Mouse (Mus musculus): ENCODE results near the gene Cyp2ab1. TPM values are rescaled to one million over a fixed set of nuclear protein-coding genes. Genes with fewer than 3 reads are reported as not detected.

Gene Cyp2ab1
- polyA plus RNA-seq, 1 experiment from 2014 or later = not detected

- no peaks in the 10 kb centered on the region for H3K27me3 ChIP-seq (ENCODE audit: control insufficient read depth, insufficient read depth, low read length)
- ATAC-seq (ENCODE audit: insufficient read depth, low FRiP score, low TSS enrichment) (no peak), DNase-seq (ENCODE audit: low spot score) (no peak)
These were observed 20.3 kb upstream of the Cyp2ab1 start for GRCm38 (mm10) chr16:20345464-20345863.

GRCm38 (mm10) chr16:20338616-20339015 lies 13.4 kb upstream of the Cyp2ab1 start:
- ATAC-seq (ENCODE audit: insufficient read depth, low FRiP score, low TSS enrichment) (no peak), DNase-seq (ENCODE audit: low spot score) (no peak)
- no peaks in the 10 kb centered on the region for H3K9me3 ChIP-seq (ENCODE audit: control insufficient read depth, low read length)
- no peak overlapping the region for H3K9ac ChIP-seq (ENCODE audit: low read length)
- no peaks in the 10 kb centered on the region for H3K4me1 ChIP-seq (ENCODE audit: control insufficient read depth, insufficient read depth, low read length)
- no peak overlapping the region for H3K4me3 ChIP-seq (ENCODE audit: low read depth, low read length)
- H3K27ac ChIP-seq (ENCODE audit: low read depth, low read length) = no peak overlapping the region
- H3K4me2 ChIP-seq (ENCODE audit: low read depth) = no peak overlapping the region
- H3K36me3 ChIP-seq (ENCODE audit: control insufficient read depth, insufficient read depth, low read length) = peaks cover 2% of the 10 kb centered on the region; the same call in 1 of the 2 replicates
- no peaks in the 10 kb centered on the region for H3K27me3 ChIP-seq (ENCODE audit: control insufficient read depth, insufficient read depth, low read length)
- 98% methylated on average over 3 of the region's 3 CpGs for WGBS

More at GRCm38 (mm10) chr16:20345464-20345863, 20.3 kb upstream of the Cyp2ab1 start:
- H3K9ac ChIP-seq (ENCODE audit: low read length) = no peak overlapping the region
- H3K36me3 ChIP-seq (ENCODE audit: control insufficient read depth, insufficient read depth, low read length) = peaks cover 2% of the 10 kb centered on the region
- H3K4me3 ChIP-seq (ENCODE audit: low read depth, low read length) = no peak overlapping the region
- no peak overlapping the region for H3K4me2 ChIP-seq (ENCODE audit: low read depth)
- no peaks in the 10 kb centered on the region for H3K9me3 ChIP-seq (ENCODE audit: control insufficient read depth, low read length)
- 92% methylated on average over 1 of the region's 1 CpGs for WGBS
- no peak overlapping the region for H3K27ac ChIP-seq (ENCODE audit: low read depth, low read length)
- no peaks in the 10 kb centered on the region for H3K4me1 ChIP-seq (ENCODE audit: control insufficient read depth, insufficient read depth, low read length)

GRCm38 (mm10) chr16:20334918-20335317 lies 9.7 kb upstream of the Cyp2ab1 start:
- Histone ChIP-seq H3K4me1 (ENCODE audit: control insufficient read depth, insufficient read depth, low read length) (no peaks in the 10 kb centered on the region), H3K27ac (ENCODE audit: low read depth, low read length) (no peak overlapping the region), H3K4me3 (ENCODE audit: low read depth, low read length) (no peak overlapping the region), H3K9me3 (ENCODE audit: control insufficient read depth, low read length) (no peaks in the 10 kb centered on the region), H3K36me3 (ENCODE audit: control insufficient read depth, insufficient read depth, low read length) (peaks cover 4% of the 10 kb centered on the region), H3K9ac (ENCODE audit: low read length) (no peak overlapping the region), H3K27me3 (ENCODE audit: control insufficient read depth, insufficient read depth, low read length) (no peaks in the 10 kb centered on the region), H3K4me2 (ENCODE audit: low read depth) (no peak overlapping the region)
- 93% methylated on average over 8 of the region's 8 CpGs for WGBS
- DNase-seq (ENCODE audit: low spot score) (no peak), ATAC-seq (ENCODE audit: insufficient read depth, low FRiP score, low TSS enrichment) (no peak)

- Histone ChIP-seq H3K36me3 (ENCODE audit: control insufficient read depth, insufficient read depth, low read length) (peaks cover 2% of the 10 kb centered on the region; the same call in 1 of the 2 replicates), H3K9ac (ENCODE audit: low read length) (no peak overlapping the region), H3K4me1 (ENCODE audit: control insufficient read depth, insufficient read depth, low read length) (no peaks in the 10 kb centered on the region), H3K9me3 (ENCODE audit: control insufficient read depth, low read length) (no peaks in the 10 kb centered on the region), H3K27ac (ENCODE audit: low read depth, low read length) (no peak overlapping the region), H3K27me3 (ENCODE audit: control insufficient read depth, insufficient read depth, low read length) (no peaks in the 10 kb centered on the region), H3K4me3 (ENCODE audit: low read depth, low read length) (no peak overlapping the region), H3K4me2 (ENCODE audit: low read depth) (no peak overlapping the region)
- no peak for DNase-seq (ENCODE audit: low spot score)
- WGBS = 87% methylated on average over 5 of the region's 5 CpGs
- ATAC-seq (ENCODE audit: insufficient read depth, low FRiP score, low TSS enrichment) = no peak
These were observed 3.1 kb upstream of the Cyp2ab1 start for GRCm38 (mm10) chr16:20328306-20328705.

GRCm38 (mm10) chr16:20323907-20324306 lies 1.3 kb downstream of the Cyp2ab1 start:
- Histone ChIP-seq H3K27me3 (ENCODE audit: control insufficient read depth, insufficient read depth, low read length) (no peaks in the 10 kb centered on the region), H3K36me3 (ENCODE audit: control insufficient read depth, insufficient read depth, low read length) (no peaks in the 10 kb centered on the region), H3K27ac (ENCODE audit: low read depth, low read length) (no peak overlapping the region), H3K4me3 (ENCODE audit: low read depth, low read length) (no peak overlapping the region), H3K9ac (ENCODE audit: low read length) (no peak overlapping the region), H3K4me1 (ENCODE audit: control insufficient read depth, insufficient read depth, low read length) (no peaks in the 10 kb centered on the region), H3K9me3 (ENCODE audit: control insufficient read depth, low read length) (no peaks in the 10 kb centered on the region), H3K4me2 (ENCODE audit: low read depth) (no peak overlapping the region)
- ATAC-seq (ENCODE audit: insufficient read depth, low FRiP score, low TSS enrichment) (no peak), DNase-seq (ENCODE audit: low spot score) (no peak)
- 81% methylated on average over 5 of the region's 5 CpGs for WGBS

- ATAC-seq (ENCODE audit: insufficient read depth, low FRiP score, low TSS enrichment) (no peak), DNase-seq (ENCODE audit: low spot score) (no peak)
- Histone ChIP-seq H3K27ac (ENCODE audit: low read depth, low read length) (no peak overlapping the region), H3K4me3 (ENCODE audit: low read depth, low read length) (no peak overlapping the region), H3K27me3 (ENCODE audit: control insufficient read depth, insufficient read depth, low read length) (no peaks in the 10 kb centered on the region), H3K4me1 (ENCODE audit: control insufficient read depth, insufficient read depth, low read length) (no peaks in the 10 kb centered on the region), H3K9me3 (ENCODE audit: control insufficient read depth, low read length) (no peaks in the 10 kb centered on the region), H3K4me2 (ENCODE audit: low read depth) (no peak overlapping the region), H3K9ac (ENCODE audit: low read length) (no peak overlapping the region), H3K36me3 (ENCODE audit: control insufficient read depth, insufficient read depth, low read length) (no peaks in the 10 kb centered on the region)
- WGBS = 91% methylated on average over 4 of the region's 4 CpGs
These were observed 2.9 kb downstream of the Cyp2ab1 start for GRCm38 (mm10) chr16:20322274-20322673.

GRCm38 (mm10) chr16:20316770-20317169 lies 8.4 kb downstream of the Cyp2ab1 start:
- DNase-seq (ENCODE audit: low spot score) (no peak), ATAC-seq (ENCODE audit: insufficient read depth, low FRiP score, low TSS enrichment) (no peak)
- no peak overlapping the region for H3K4me2 ChIP-seq (ENCODE audit: low read depth)
- no peak overlapping the region for H3K27ac ChIP-seq (ENCODE audit: low read depth, low read length)
- no peak overlapping the region for H3K9ac ChIP-seq (ENCODE audit: low read length)
- WGBS = 80% methylated on average over 6 of the region's 6 CpGs
- H3K9me3 ChIP-seq (ENCODE audit: control insufficient read depth, low read length) = no peaks in the 10 kb centered on the region
- H3K4me1 ChIP-seq (ENCODE audit: control insufficient read depth, insufficient read depth, low read length) = no peaks in the 10 kb centered on the region
- no peak overlapping the region for H3K4me3 ChIP-seq (ENCODE audit: low read depth, low read length)
- H3K36me3 ChIP-seq (ENCODE audit: control insufficient read depth, insufficient read depth, low read length) = no peaks in the 10 kb centered on the region
- no peaks in the 10 kb centered on the region for H3K27me3 ChIP-seq (ENCODE audit: control insufficient read depth, insufficient read depth, low read length)

- ATAC-seq (ENCODE audit: insufficient read depth, low FRiP score, low TSS enrichment) (no peak), DNase-seq (ENCODE audit: low spot score) (no peak)
- no peak overlapping the region for H3K4me3 ChIP-seq (ENCODE audit: low read depth, low read length)
- WGBS = 89% methylated on average over 4 of the region's 4 CpGs
- H3K9ac ChIP-seq (ENCODE audit: low read length) = no peak overlapping the region
- H3K36me3 ChIP-seq (ENCODE audit: control insufficient read depth, insufficient read depth, low read length) = no peaks in the 10 kb centered on the region
- no peaks in the 10 kb centered on the region for H3K27me3 ChIP-seq (ENCODE audit: control insufficient read depth, insufficient read depth, low read length)
- H3K27ac ChIP-seq (ENCODE audit: low read depth, low read length) = no peak overlapping the region
- H3K4me1 ChIP-seq (ENCODE audit: control insufficient read depth, insufficient read depth, low read length) = no peaks in the 10 kb centered on the region
- H3K4me2 ChIP-seq (ENCODE audit: low read depth) = no peak overlapping the region
- H3K9me3 ChIP-seq (ENCODE audit: control insufficient read depth, low read length) = no peaks in the 10 kb centered on the region
These were observed 9.9 kb downstream of the Cyp2ab1 start for GRCm38 (mm10) chr16:20315266-20315665.

- Histone ChIP-seq H3K9me3 (ENCODE audit: control insufficient read depth, low read length) (no peaks in the 10 kb centered on the region), H3K27ac (ENCODE audit: low read depth, low read length) (no peak overlapping the region), H3K36me3 (ENCODE audit: control insufficient read depth, insufficient read depth, low read length) (no peaks in the 10 kb centered on the region), H3K27me3 (ENCODE audit: control insufficient read depth, insufficient read depth, low read length) (no peaks in the 10 kb centered on the region), H3K4me1 (ENCODE audit: control insufficient read depth, insufficient read depth, low read length) (no peaks in the 10 kb centered on the region), H3K4me2 (ENCODE audit: low read depth) (no peak overlapping the region), H3K9ac (ENCODE audit: low read length) (no peak overlapping the region), H3K4me3 (ENCODE audit: low read depth, low read length) (no peak overlapping the region)
- ATAC-seq (ENCODE audit: insufficient read depth, low FRiP score, low TSS enrichment) (no peak), DNase-seq (ENCODE audit: low spot score) (no peak)
- WGBS = 73% methylated on average over 14 of the region's 14 CpGs
These were observed 12.9 kb downstream of the Cyp2ab1 start for GRCm38 (mm10) chr16:20312272-20312671.

All from neural tube, embryonic 11.5 days (tissue).